In genomic region chr14:72741667-72742066, GRCm38 (mm10) we compare ENCODE assay signal across 24 mouse cellular contexts.
"Had no signal": no experiment of that assay in that cellular context is flagged by ENCODE, and none has a peak within 500 bp of the region (broad histone marks: within the 10 kb centered on the region; RNA-seq: fewer than 3 reads in every experiment).

No protein-coding gene starts in this region.

- DNase-seq: kidney, adult 18-20 months; kidney, adult 9 months; kidney, postnatal 14 days; kidney, postnatal 4 days; layer of hippocampus, adult 9-11 months; liver; lung, adult 18-20 months; lung, postnatal 14 days; thymus, adult 2 months; thymus, postnatal 14 days; thymus, postnatal 4 days had no signal

- H3K27me3 ChIP-seq: limb, embryonic 13.5 days; liver, embryonic 12.5 days; liver, embryonic 15.5 days; megakaryocyte, embryonic 14.5 days; midbrain, embryonic 13.5 days; neural tube, embryonic 13.5 days; stomach, embryonic 15.5 days had no signal

- H3K4me3 ChIP-seq: limb, embryonic 10.5 days; limb, embryonic 13.5 days; liver, embryonic 12.5 days; liver, embryonic 15.5 days; megakaryocyte, embryonic 14.5 days; midbrain, embryonic 10.5 days; midbrain, embryonic 13.5 days; myocyte; neural tube, embryonic 13.5 days; stomach, embryonic 15.5 days had no signal

- H3K36me3 ChIP-seq: limb, embryonic 10.5 days; limb, embryonic 13.5 days; liver, embryonic 12.5 days; liver, embryonic 15.5 days; midbrain, embryonic 10.5 days; midbrain, embryonic 13.5 days; neural tube, embryonic 13.5 days; stomach, embryonic 15.5 days had no signal

- H3K27ac ChIP-seq: limb, embryonic 10.5 days; limb, embryonic 13.5 days; liver, embryonic 12.5 days; liver, embryonic 15.5 days; midbrain, embryonic 10.5 days; midbrain, embryonic 13.5 days; neural tube, embryonic 13.5 days; stomach, embryonic 15.5 days had no signal

- H3K4me2 ChIP-seq: limb, embryonic 13.5 days; liver, embryonic 12.5 days; liver, embryonic 15.5 days; midbrain, embryonic 13.5 days; neural tube, embryonic 13.5 days; stomach, embryonic 15.5 days had no signal

- H3K4me1 ChIP-seq: limb, embryonic 10.5 days; liver, embryonic 12.5 days; liver, embryonic 15.5 days; midbrain, embryonic 10.5 days; midbrain, embryonic 13.5 days; stomach, embryonic 15.5 days had no signal

- H3K9ac ChIP-seq: limb, embryonic 13.5 days; liver, embryonic 12.5 days; liver, embryonic 15.5 days; midbrain, embryonic 13.5 days; neural tube, embryonic 13.5 days; stomach, embryonic 15.5 days had no signal

- H3K9me3 ChIP-seq: limb, embryonic 10.5 days; limb, embryonic 13.5 days; liver, embryonic 12.5 days; liver, embryonic 15.5 days; megakaryocyte, embryonic 14.5 days; midbrain, embryonic 10.5 days; midbrain, embryonic 13.5 days; neural tube, embryonic 13.5 days; stomach, embryonic 15.5 days had no signal

- ATAC-seq: inflammation-experienced regulatory T-cells, adult 6 months; intestine, embryonic 16.5 days; liver, embryonic 12.5 days; midbrain, embryonic 13.5 days; midbrain, embryonic 16.5 days had no signal
